ENCODE assay signal across 8 mouse cellular contexts in genomic region chr10:77969274-77969972, GRCm38 (mm10). TPM values are rescaled to one million over a fixed set of nuclear protein-coding genes. Genes with fewer than 3 reads are reported as not detected.
DNase-seq lines count a peak whose midpoint lies in the region; ATAC-seq and TF ChIP-seq lines count a peak whose summit lies in the region.

No protein-coding gene starts in this region.

- TF ChIP-seq CTCF in E14TG2a.4 (conservative IDR thresholded peaks at IDR 0.05; ENCODE audit: low read length) = no peak

- peaks cover 27% of the 10 kb centered on the region for H3K9me3 ChIP-seq in E14TG2a.4 (ENCODE audit: low read length)
- H3K9me3 ChIP-seq in embryonic facial prominence, embryonic 11.5 days (replicated peaks; ENCODE audit: control insufficient read depth, low read length) = no peaks in the 10 kb centered on the region
- peaks cover 9% of the 10 kb centered on the region for H3K9me3 ChIP-seq in megakaryocyte, embryonic 14.5 days

- WGBS in embryonic facial prominence, embryonic 11.5 days = 8% methylated on average over 26 of the region's 26 CpGs

- H3K4me2 ChIP-seq in embryonic facial prominence, embryonic 11.5 days (ENCODE audit: low read depth, low read length) = peak overlapping the region; percentile 62

- H3K27me3 ChIP-seq in E14TG2a.4 (ENCODE audit: insufficient read depth, low read length) = peaks cover 59% of the 10 kb centered on the region
- peaks cover 18% of the 10 kb centered on the region for H3K27me3 ChIP-seq in embryonic facial prominence, embryonic 11.5 days (ENCODE audit: control insufficient read depth, insufficient read depth, low read length)
- peaks cover 57% of the 10 kb centered on the region for H3K27me3 ChIP-seq in megakaryocyte, embryonic 14.5 days (replicated peaks)

- intact Hi-C loops in heart, postnatal 14 days (cut with DNase I) = no loop called here

- H3K9ac ChIP-seq in embryonic facial prominence, embryonic 11.5 days (replicated peaks; ENCODE audit: low read length) = peak overlapping the region; percentile 25; the same call in 1 of the 2 replicates

- H3K27ac ChIP-seq in embryonic facial prominence, embryonic 11.5 days (replicated peaks; ENCODE audit: low read depth, low read length) = no peak overlapping the region

- peak; percentile 67 for DNase-seq in adrenal gland, adult 2 months
- DNase-seq in embryonic facial prominence, embryonic 11.5 days (ENCODE audit: low spot score) = peak; percentile 71
- peak; percentile 47 to 56 for DNase-seq in heart, postnatal 14 days
- DNase-seq in left cerebral cortex, adult 8-10 months (ENCODE audit: low spot score in 2 of 2) = peak; percentile 51 to 66
- peak; percentile 59 to 71 for DNase-seq in right cerebral cortex, postnatal 36 days (ENCODE audit: low spot score in 2 of 2)
- no peak for DNase-seq in thymus, postnatal 36 days

- peaks cover 15% of the 10 kb centered on the region for H3K4me1 ChIP-seq in E14TG2a.4 (replicated peaks; ENCODE audit: low read depth, low read length)
- no peaks in the 10 kb centered on the region for H3K4me1 ChIP-seq in embryonic facial prominence, embryonic 11.5 days (ENCODE audit: control insufficient read depth, insufficient read depth, low read length)
- peaks cover 37% of the 10 kb centered on the region for H3K4me1 ChIP-seq in megakaryocyte, embryonic 14.5 days

- no peaks in the 10 kb centered on the region for H3K36me3 ChIP-seq in E14TG2a.4 (ENCODE audit: insufficient read depth, low read length)
- H3K36me3 ChIP-seq in embryonic facial prominence, embryonic 11.5 days (replicated peaks; ENCODE audit: control insufficient read depth, insufficient read depth, low read depth, low read length) = no peaks in the 10 kb centered on the region
- no peaks in the 10 kb centered on the region for H3K36me3 ChIP-seq in megakaryocyte, embryonic 14.5 days (replicated peaks; ENCODE audit: low read length)

- ATAC-seq in embryonic facial prominence, embryonic 11.5 days (replicated peaks; ENCODE audit: insufficient number of reproducible peaks, low FRiP score, low TSS enrichment, low read depth) = peak; percentile 64; the same call in 1 of the 2 replicates

- peak overlapping the region; percentile 63 for H3K4me3 ChIP-seq in E14TG2a.4 (replicated peaks; ENCODE audit: low read length)
- peak overlapping the region; percentile 18 for H3K4me3 ChIP-seq in embryonic facial prominence, embryonic 11.5 days (ENCODE audit: low read depth, low read length)
- peak overlapping the region; percentile 83 for H3K4me3 ChIP-seq in megakaryocyte, embryonic 14.5 days (replicated peaks)

RNA-seq across cellular contexts. Expression of gene Trpm2, which starts 0.9 kb away (rescaled TPM):
- total RNA-seq in adrenal gland, adult 2 months (2021) = 1 to 10 TPM; 2.6 to 3.2 TPM
- 3.0 and 3.1 TPM in 2 replicates for polyA plus RNA-seq in adrenal gland, adult 2 months (2012; rRNA removed)
- 0.43 and 0.86 TPM in 2 replicates for polyA plus RNA-seq in embryonic facial prominence, embryonic 11.5 days (2014; fragmentation: Nextera tagmentation; extraction: Ambion mirVana)
- total RNA-seq in heart, postnatal 14 days (2021) = 1 to 10 TPM in 1 of 2 experiments, under 1 TPM in 1; 0.34 to 1.5 TPM
- 10 to 100 TPM; 49.9 to 64.9 (median 51.2) TPM for total RNA-seq in left cerebral cortex, adult 8-10 months (2022)
- 2.7 TPM in 1 of 2 replicates, not detected in the other for polyA plus RNA-seq in megakaryocyte, embryonic 14.5 days (2012; ENCODE audit: insufficient read depth, low replicate concordance)

RNA-seq across cellular contexts. Expression of gene 1810043G02Rik, which starts 8.9 kb away (rescaled TPM):
- total RNA-seq in adrenal gland, adult 2 months (2021) = 10 to 100 TPM; 19.7 to 23.7 TPM
- polyA plus RNA-seq in adrenal gland, adult 2 months (2012; rRNA removed) = 92.1 and 111 TPM in 2 replicates
- polyA plus RNA-seq in embryonic facial prominence, embryonic 11.5 days (2014; fragmentation: Nextera tagmentation; extraction: Ambion mirVana) = 25.8 and 27.9 TPM in 2 replicates
- total RNA-seq in heart, postnatal 14 days (2021) = 10 to 100 TPM in 1 of 2 experiments, 1 to 10 TPM in 1; 8.1 to 10.2 TPM
- total RNA-seq in left cerebral cortex, adult 8-10 months (2022) = 10 to 100 TPM; 28.1 to 37.1 (median 34.4) TPM
- polyA plus RNA-seq in megakaryocyte, embryonic 14.5 days (2012; ENCODE audit: insufficient read depth, low replicate concordance) = 10.0 and 22.2 TPM in 2 replicates

RNA-seq across cellular contexts. Expression of gene Pfkl, which starts 40.5 kb away (rescaled TPM):
- 100 to 1,000 TPM; 128 to 145 TPM for total RNA-seq in adrenal gland, adult 2 months (2021)
- 122 and 138 TPM in 2 replicates for polyA plus RNA-seq in adrenal gland, adult 2 months (2012; rRNA removed)
- polyA plus RNA-seq in embryonic facial prominence, embryonic 11.5 days (2014; fragmentation: Nextera tagmentation; extraction: Ambion mirVana) = 108 and 129 TPM in 2 replicates
- total RNA-seq in heart, postnatal 14 days (2021) = 100 to 1,000 TPM; 104 to 107 TPM
- 100 to 1,000 TPM; 149 to 184 (median 161) TPM for total RNA-seq in left cerebral cortex, adult 8-10 months (2022)
- 333 and 674 TPM in 2 replicates for polyA plus RNA-seq in megakaryocyte, embryonic 14.5 days (2012; ENCODE audit: insufficient read depth, low replicate concordance)

Comparison
In these comparisons a context has a peak if more than half of its experiments do, and no peak if none do; other contexts are left out.
1. H3K4me3 ChIP-seq: peak in every context shown above with its lines; median percentile 83 in megakaryocyte, embryonic 14.5 days; 63 in E14TG2a.4; 18 in embryonic facial prominence, embryonic 11.5 days.
2. DNase-seq: peak in adrenal gland, adult 2 months (single experiment), embryonic facial prominence, embryonic 11.5 days (single experiment), heart, postnatal 14 days (2 of 2), left cerebral cortex, adult 8-10 months (2 of 2) and right cerebral cortex, postnatal 36 days (2 of 2); none in thymus, postnatal 36 days (0 of 2).
3. RNA of gene Trpm2, which starts 0.9 kb away (total RNA-seq): 49.9 to 64.9 TPM in left cerebral cortex, adult 8-10 months; 2.6 to 3.2 TPM in adrenal gland, adult 2 months and 0.34 to 1.5 TPM in heart, postnatal 14 days; every median in the first group is over 10 times any median in the second.